Mouse (Mus musculus): Measurements from ENCODE around the gene Cnnm2. TPM values are rescaled to one million over a fixed set of nuclear protein-coding genes. Genes with fewer than 3 reads are reported as not detected.

Gene Cnnm2
- 1.9 TPM for polyA plus RNA-seq (2017; shearing (Covaris generic))

GRCm38 (mm10) chr19:46761247-46761946 lies at the start of gene Cnnm2:
Cnnm2 (plus strand) TSS chr19:46761596.

Other genes starting within 250 kb of the Cnnm2 start
- 27.7 TPM for gene Arl3, start 188.4 kb upstream of the Cnnm2 start, polyA plus RNA-seq (2017; shearing (Covaris generic))
- gene Sfxn2, start 188.2 kb upstream of the Cnnm2 start, polyA plus RNA-seq (2017; shearing (Covaris generic)) = 16.3 TPM
- gene Wbp1l, start 162.5 kb upstream of the Cnnm2 start, polyA plus RNA-seq (2017; shearing (Covaris generic)) = 78.1 TPM
- not detected for gene Cyp17a1, start 88.4 kb upstream of the Cnnm2 start, polyA plus RNA-seq (2017; shearing (Covaris generic))
- gene Borcs7, start 71.7 kb upstream of the Cnnm2 start, polyA plus RNA-seq (2017; shearing (Covaris generic)) = 5.1 TPM
- 13.8 TPM for gene As3mt, start 54.1 kb upstream of the Cnnm2 start, polyA plus RNA-seq (2017; shearing (Covaris generic))